Mouse (Mus musculus): ENCODE data around the gene Slpi.
A peak's percentile ranks its signal among the peaks of the same experiment; 100 is the strongest.
"Not testable (repeated sequence)": the region's sequence is repeated elsewhere in the genome, so short reads cannot be mapped to it uniquely, and the experiment has no call there.

The Slpi gene

DNA sequence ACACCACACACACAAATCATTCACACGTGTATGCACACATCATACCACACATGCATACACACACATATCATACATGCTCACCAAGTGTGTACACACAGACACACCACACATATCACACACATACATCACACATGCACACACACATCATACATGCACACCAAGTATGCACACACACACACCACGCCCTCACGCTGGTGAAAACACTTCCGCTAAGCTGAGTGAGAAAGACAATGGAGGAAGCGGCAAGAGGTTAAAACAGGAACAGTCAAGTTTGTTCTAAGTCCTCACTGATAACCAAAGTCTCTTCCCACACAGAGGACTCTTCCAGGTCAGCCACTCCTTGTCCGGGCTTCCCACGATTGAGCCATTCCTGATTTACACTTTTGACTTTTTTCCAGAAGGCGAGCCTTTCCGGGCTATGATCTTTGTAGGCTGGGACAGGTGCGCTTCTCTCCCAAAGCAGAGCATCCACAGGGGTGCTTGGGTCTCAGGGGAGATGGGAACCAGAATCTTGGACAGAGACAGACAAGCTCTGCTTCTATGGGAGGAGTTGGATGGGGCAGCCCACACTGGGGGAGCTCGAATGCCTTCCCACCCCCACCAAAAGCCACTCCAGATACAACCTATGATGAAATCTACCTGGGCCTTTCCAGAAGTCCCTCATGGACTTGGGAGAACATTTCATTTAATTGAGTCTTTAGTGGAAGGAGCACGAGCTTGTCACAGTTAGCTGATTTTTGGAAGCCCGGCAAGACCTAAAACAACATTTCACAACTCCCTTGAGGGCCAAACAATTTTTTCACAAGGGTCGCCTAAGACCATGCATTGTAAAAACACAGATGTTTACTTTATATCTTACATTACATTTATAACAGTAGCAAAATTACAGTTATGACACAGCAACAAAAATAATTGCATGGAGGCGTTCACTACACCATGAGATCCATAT, 11.1 kb downstream of the Slpi start:
- no peak for DNase-seq (ENCODE audit: low spot score)

GRCm38 (mm10) chr2:164373187-164373586, 15.7 kb downstream of the Slpi start:
- DNase-seq (ENCODE audit: low spot score), result no peak

DNA sequence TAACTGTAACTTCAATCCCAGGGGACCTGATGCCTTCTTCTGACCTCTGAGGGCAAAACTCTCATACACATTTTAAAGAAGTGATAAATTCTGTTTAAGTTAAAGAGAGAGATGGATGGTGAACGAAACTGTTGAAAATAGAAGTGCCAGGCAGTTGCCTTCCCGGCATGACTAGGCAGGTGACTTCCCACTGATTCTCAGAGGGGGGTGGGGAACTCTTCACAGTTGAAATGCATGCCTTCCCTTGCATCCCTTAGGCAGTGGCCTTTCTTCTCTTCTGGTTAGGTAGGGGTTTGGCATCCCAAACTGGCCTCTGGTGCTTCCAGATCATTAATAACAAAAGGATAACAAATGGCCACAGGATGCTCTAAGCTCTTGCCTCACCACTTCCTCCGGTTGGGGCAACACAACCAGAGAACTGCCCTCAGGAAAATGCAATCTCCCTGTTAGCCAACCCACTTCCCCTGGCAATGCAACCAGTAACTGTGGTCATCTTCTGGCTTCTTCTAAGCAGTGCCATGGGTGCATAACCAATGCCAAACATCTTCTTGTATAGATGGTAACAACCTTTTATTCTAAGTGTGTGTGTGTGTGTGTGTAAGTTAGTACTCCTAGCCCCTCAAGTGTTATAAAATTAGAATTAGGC, 16.4 kb downstream of the Slpi start:
- DNase-seq (ENCODE audit: low spot score), result no peak

- no peak for DNase-seq (ENCODE audit: low spot score)
These were observed 17.5 kb downstream of the Slpi start for GRCm38 (mm10) chr2:164371371-164371770.

- no peak for DNase-seq (ENCODE audit: low spot score)
These were observed 20.2 kb downstream of the Slpi start for GRCm38 (mm10) chr2:164368620-164369105.

DNA sequence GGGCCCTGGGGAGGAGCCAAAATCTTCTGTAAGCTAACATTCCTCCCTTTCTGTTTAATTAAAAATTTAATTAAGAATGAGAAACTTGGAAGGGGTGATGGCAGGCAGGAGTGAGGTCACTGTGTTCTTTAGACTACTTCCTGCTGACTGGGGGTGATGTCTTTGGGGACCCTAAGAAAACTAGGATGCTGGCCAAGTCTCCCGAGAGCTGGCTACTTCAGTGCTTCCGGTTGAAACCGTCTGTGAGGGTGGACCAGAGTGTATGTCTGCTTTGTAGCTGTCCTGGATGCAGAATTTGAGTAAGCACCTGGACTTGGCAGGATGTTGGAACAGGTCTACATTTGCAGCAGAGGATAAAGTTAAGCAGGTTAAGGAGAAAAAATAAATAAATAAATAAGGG, 21.9 kb downstream of the Slpi start:
- no peak for DNase-seq (ENCODE audit: low spot score)

GRCm38 (mm10) chr2:164360974-164361657, 27.8 kb downstream of the Slpi start:
- DNase-seq (ENCODE audit: low spot score), result no peak

GRCm38 (mm10) chr2:164359668-164360067, 29.2 kb downstream of the Slpi start:
- no peak for DNase-seq (ENCODE audit: low spot score)

GRCm38 (mm10) chr2:164359031-164359430, 29.9 kb downstream of the Slpi start:
- no peak for DNase-seq (ENCODE audit: low spot score)

DNA sequence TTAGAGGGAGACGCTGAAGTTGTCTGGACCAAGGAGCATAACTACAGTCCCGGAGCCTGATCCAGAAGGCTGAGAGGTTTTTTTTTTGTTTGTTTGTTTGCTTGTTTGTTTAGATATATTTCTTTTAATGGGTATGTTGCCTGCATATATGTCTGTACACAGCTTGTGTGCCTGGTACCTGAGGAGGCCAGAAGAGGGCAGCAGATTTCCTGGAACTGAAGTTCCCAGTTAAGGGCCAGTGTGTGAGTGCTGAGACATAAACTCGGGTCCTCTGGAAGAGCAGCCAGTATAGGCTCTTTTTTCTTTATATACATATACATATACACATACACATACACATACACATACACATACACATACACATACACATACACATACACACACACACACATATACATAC, 30.5 kb downstream of the Slpi start:
- DNase-seq (ENCODE audit: low spot score), result no peak

DNA sequence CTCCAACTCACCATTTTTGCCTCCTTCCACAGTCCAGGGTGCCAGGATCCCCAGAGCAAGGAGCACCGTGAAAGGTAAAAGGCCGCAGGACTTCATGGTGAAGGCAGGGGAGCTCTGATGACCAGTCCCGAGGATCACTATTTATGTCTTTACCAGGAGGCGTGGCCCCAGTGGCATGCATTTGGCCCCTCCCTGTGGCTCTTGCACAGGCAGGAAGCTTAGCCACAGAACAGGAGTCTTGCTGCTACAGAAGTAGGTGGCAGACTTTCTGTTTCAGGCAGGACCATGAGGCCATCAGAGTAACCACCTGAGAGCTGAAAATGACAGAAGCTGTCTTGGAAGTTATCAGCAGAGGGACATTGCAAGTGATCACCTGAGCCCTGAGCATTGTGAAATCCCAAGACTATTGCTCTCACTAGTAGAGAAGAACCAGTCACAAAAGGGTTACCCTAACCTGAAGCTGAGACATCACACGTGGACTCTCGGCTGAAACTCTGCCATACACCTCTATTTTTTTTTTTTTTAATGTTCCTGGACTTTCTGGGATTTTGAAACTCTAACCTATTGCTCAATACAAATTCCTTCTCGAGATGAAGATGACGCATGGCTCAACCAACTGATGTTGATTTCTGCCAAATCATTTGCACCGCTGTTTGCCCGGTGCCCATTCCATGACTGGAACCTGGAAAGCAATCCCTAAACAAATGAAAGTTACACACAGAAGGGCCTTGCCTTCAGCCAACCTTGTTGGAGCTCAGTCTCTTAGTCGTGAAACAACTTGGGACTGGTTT, 32.5 kb downstream of the Slpi start:
- DNase-seq (ENCODE audit: low spot score), result no peak

DNA sequence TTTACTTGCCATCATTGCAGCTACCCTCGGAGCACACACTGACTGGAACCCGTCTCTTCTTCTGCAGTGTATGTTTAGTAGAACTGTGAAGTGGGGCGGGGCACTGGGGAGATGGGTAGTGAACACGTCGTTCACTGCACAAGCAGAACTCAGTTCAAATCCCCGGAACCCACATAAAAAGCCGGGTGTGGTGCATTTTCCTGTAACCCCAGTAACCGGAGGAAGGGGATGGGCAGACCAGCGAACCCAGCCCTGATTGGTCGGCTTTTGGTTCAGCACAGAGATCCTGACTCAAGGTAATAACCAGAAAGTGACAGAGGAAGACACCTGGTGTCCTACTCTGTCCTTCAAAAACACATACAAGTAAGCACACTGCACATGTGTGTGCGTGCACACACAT, 35.5 kb downstream of the Slpi start:
- DNase-seq (ENCODE audit: low spot score), result no peak

- DNase-seq (ENCODE audit: low spot score), result no peak
These were observed 36.2 kb downstream of the Slpi start for GRCm38 (mm10) chr2:164352697-164353096.

- DNase-seq (ENCODE audit: low spot score), result no peak
These were observed 39.9 kb downstream of the Slpi start for GRCm38 (mm10) chr2:164348980-164349379.

- DNase-seq (ENCODE audit: low spot score), result not testable (repeated sequence)
These were observed 41.2 kb downstream of the Slpi start for GRCm38 (mm10) chr2:164347697-164348096.

GRCm38 (mm10) chr2:164343732-164344131, 45.2 kb downstream of the Slpi start:
- not testable (repeated sequence) for DNase-seq (ENCODE audit: low spot score)

DNA sequence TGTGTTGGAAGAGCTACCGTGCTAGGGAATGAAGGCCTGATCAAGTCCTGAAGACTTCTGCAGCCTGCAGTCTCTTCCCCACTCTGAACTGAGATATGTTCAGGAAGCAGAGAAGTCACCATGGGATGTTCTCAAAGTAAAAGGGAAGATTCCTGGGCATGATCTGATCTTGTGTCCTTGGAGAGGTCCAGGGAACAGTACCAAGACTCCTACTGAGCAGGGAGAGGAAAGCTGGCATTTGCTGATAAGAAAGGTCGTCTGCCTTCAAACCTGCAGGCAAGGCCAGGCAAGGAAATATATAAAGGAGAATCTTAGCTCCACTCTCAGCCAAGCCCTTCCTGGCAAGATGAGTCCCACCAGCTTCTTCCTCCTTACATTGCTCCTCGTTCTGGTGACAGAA, 56.5 kb downstream of the Slpi start, which contains the start of gene Svs5:
TSS of gene Svs5 (plus strand) at position 301 of the 400 bp plus-strand sequence.
- DNase-seq (ENCODE audit: low spot score), result not testable (repeated sequence)

- peak; percentile 3 for DNase-seq (ENCODE audit: low spot score)
These were observed 67.9 kb downstream of the Slpi start for GRCm38 (mm10) chr2:164320983-164321382.

DNA sequence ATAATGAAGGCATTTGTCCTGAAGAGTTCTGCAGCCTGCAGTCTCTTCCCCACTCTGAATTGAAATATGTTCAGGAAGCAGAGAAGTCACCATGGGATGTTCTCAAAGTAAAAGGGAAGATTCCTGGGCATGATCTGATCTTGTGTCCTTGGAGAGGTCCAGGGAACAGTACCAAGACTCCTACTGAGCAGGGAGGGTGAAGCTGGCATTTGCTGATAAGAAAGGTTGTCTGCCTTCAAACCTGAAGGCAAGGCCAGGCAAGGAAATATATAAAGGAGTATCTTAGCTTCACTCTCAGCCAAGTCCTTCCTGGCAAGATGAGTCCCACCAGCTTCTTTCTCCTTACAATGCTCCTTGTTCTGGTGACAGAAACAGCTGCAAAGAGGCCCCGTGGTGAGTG, 72.4 kb downstream of the Slpi start, which contains the start of gene Svs6:
TSS of gene Svs6 (plus strand) at position 301 of the 400 bp plus-strand sequence.
- DNase-seq (ENCODE audit: low spot score), result not testable (repeated sequence)

DNA sequence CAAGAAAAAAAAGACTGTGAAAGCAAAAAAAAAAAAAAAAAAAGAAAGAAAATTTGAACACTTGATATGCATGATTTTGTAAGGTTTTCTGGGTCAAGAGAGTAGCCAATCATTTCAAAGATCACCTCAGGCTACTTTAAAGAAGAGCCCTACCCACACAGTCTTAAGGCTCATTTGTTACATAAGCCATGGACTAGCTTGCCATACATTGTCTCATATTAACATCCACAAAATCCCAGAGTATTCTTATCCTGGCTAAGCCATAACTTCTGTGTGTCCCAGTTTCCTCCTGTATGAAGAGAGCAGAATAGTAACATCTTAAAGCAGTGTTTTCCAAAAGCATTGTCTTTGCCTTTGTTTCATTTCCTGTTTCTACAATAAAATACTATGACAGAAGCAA, 73.4 kb downstream of the Slpi start:
- not testable (repeated sequence) for DNase-seq (ENCODE audit: low spot score)

DNA sequence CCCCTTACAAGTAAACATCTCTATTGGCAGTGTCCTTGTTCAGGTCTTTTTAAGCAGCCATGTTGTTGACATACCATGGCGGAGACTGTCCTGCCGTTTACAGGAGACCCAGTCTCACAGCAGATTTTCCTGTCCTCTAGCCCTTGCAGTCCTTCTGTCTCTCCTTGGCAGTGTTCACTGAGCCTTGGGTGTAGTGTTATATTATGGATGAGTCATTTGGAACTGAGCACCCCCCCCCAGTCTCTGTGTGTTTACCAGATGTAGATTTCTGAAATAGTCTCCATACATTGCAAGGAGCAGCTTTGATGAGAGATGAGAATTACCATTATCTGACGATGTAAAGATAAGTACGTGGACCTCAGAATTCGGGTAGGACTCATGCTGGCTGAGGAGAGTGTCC, 76.3 kb downstream of the Slpi start:
- no peak for DNase-seq (ENCODE audit: low spot score)

Measured in yolk sac, embryonic 10.5 days (tissue).